10 mouse cellular contexts compared by ENCODE assay signal in the genomic region with DNA sequence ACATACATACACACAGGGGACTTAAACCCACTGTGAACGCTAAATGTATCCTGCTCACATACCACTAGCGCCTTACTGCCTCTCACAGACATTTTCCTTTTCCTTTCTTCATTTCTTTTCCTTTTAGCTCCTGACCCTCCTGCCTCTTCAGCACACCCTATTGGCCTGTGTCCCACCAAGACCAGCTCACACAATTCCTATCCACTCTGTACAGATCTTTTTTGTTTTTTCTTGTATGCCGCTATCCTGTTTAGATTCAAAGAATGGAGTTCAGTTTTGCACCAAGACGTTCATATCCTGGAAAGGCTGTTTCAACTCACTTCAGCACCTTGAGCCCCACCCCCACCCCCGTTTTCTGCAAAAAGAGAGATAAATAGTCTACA. TPM values are rescaled to one million over a fixed set of nuclear protein-coding genes. Genes with fewer than 3 reads are reported as not detected.
DNase-seq lines count a peak whose midpoint lies in the region; ATAC-seq and TF ChIP-seq lines count a peak whose summit lies in the region.
"Had no signal": no experiment of that assay in that cellular context is flagged by ENCODE, and none has a peak within 500 bp of the region (broad histone marks: within the 10 kb centered on the region; RNA-seq: fewer than 3 reads in every experiment).

No protein-coding gene starts in this region.

- intact Hi-C loops in gastrocnemius, postnatal 14 days (cut with DNase I; ENCODE audit: low total_unique reads) = no loop called here
- intact Hi-C loops in left cerebral cortex, postnatal 4 days (cut with DNase I) = no loop called here

- peak overlapping the region; percentile 88 for H3K27ac ChIP-seq in lung, embryonic 14.5 days (ENCODE audit: low read depth)
- peak overlapping the region; percentile 99 for H3K27ac ChIP-seq in forebrain, embryonic 14.5 days (ENCODE audit: low read depth, low read length)
- H3K27ac ChIP-seq in intestine, postnatal 0 days (ENCODE audit: low read depth, low read length) = peak overlapping the region; percentile 29; the same call in 1 of the 2 replicates
- H3K27ac ChIP-seq in stomach, embryonic 14.5 days (ENCODE audit: low read length) = peak overlapping the region; percentile 90
- H3K27ac ChIP-seq: liver, embryonic 14.5 days had no signal

- peak overlapping the region; percentile 72 for H3K4me2 ChIP-seq in lung, embryonic 14.5 days
- peak overlapping the region; percentile 71 for H3K4me2 ChIP-seq in forebrain, embryonic 14.5 days (ENCODE audit: low read length)
- peak overlapping the region; percentile 61 for H3K4me2 ChIP-seq in intestine, postnatal 0 days (replicated peaks; ENCODE audit: low read depth)
- H3K4me2 ChIP-seq in stomach, embryonic 14.5 days (replicated peaks; ENCODE audit: low read depth, low read length) = peak overlapping the region; percentile 79

- H3K9me3 ChIP-seq in lung, embryonic 14.5 days (ENCODE audit: low read depth, low read length) = peaks cover 4% of the 10 kb centered on the region; the same call in 1 of the 2 replicates
- no peaks in the 10 kb centered on the region for H3K9me3 ChIP-seq in forebrain, embryonic 14.5 days (replicated peaks; ENCODE audit: control insufficient read depth, low read length)
- no peaks in the 10 kb centered on the region for H3K9me3 ChIP-seq in intestine, postnatal 0 days (ENCODE audit: control insufficient read depth)
- no peaks in the 10 kb centered on the region for H3K9me3 ChIP-seq in stomach, embryonic 14.5 days (ENCODE audit: control insufficient read depth, low read depth, low read length)

- no peak for ATAC-seq in lung, embryonic 14.5 days (ENCODE audit: insufficient read depth)
- no peak for ATAC-seq in forebrain, embryonic 14.5 days
- ATAC-seq in intestine, postnatal 0 days = no peak
- ATAC-seq in stomach, embryonic 14.5 days (ENCODE audit: insufficient number of reproducible peaks, insufficient read depth, low FRiP score, low read depth) = no peak

- H3K9ac ChIP-seq in lung, embryonic 14.5 days = peak overlapping the region; percentile 54; the same call in 1 of the 2 replicates
- peak overlapping the region; percentile 78 for H3K9ac ChIP-seq in forebrain, embryonic 14.5 days (ENCODE audit: low read length)
- no peak overlapping the region for H3K9ac ChIP-seq in intestine, postnatal 0 days (ENCODE audit: low read depth, low read length)
- 0 out of 2 replicates have a peak overlapping the region, but pooled peaks have one; percentile 61 for H3K9ac ChIP-seq in stomach, embryonic 14.5 days (replicated peaks; ENCODE audit: low read depth, low read length)
- H3K9ac ChIP-seq: liver, embryonic 14.5 days had no signal

- no peaks in the 10 kb centered on the region; the same call in 1 of the 2 replicates for H3K27me3 ChIP-seq in lung, embryonic 14.5 days (ENCODE audit: insufficient read depth, low read length)
- no peaks in the 10 kb centered on the region for H3K27me3 ChIP-seq in forebrain, embryonic 14.5 days (replicated peaks; ENCODE audit: control insufficient read depth, insufficient read depth, low read length)
- no peaks in the 10 kb centered on the region for H3K27me3 ChIP-seq in intestine, postnatal 0 days (replicated peaks; ENCODE audit: control insufficient read depth, insufficient read depth, low read length)
- no peaks in the 10 kb centered on the region for H3K27me3 ChIP-seq in stomach, embryonic 14.5 days (ENCODE audit: control insufficient read depth, insufficient read depth, low read length)

- peak; percentile 31 for DNase-seq in lung, embryonic 14.5 days
- no peak for DNase-seq in lung, adult 2 months
- DNase-seq in forebrain, embryonic 14.5 days (ENCODE audit: low spot score) = no peak
- DNase-seq in gastrocnemius, postnatal 14 days = no peak
- DNase-seq in left cerebral cortex, postnatal 4 days = no peak
- DNase-seq: thymus, adult 18-20 months had no signal

- H3K4me1 ChIP-seq in lung, embryonic 14.5 days (ENCODE audit: insufficient read depth) = peaks cover 31% of the 10 kb centered on the region
- H3K4me1 ChIP-seq in lung, adult 2 months (ENCODE audit: control insufficient read depth, insufficient read depth, low read length) = peaks cover 2% of the 10 kb centered on the region
- H3K4me1 ChIP-seq in forebrain, embryonic 14.5 days (ENCODE audit: control insufficient read depth, insufficient read depth, low read length) = peaks cover 25% of the 10 kb centered on the region
- peaks cover 11% of the 10 kb centered on the region; the same call in 1 of the 2 replicates for H3K4me1 ChIP-seq in intestine, postnatal 0 days (replicated peaks; ENCODE audit: control insufficient read depth, insufficient read depth, low read length)
- peaks cover 39% of the 10 kb centered on the region for H3K4me1 ChIP-seq in stomach, embryonic 14.5 days (ENCODE audit: control insufficient read depth, insufficient read depth, low read length)

- 31% methylated on average over 5 of the region's 5 CpGs for WGBS in lung, embryonic 14.5 days
- WGBS in lung, adult 2 months = 39% methylated on average over 5 of the region's 5 CpGs
- WGBS in forebrain, embryonic 14.5 days = 12% methylated on average over 5 of the region's 5 CpGs
- 39% methylated on average over 5 of the region's 5 CpGs for WGBS in intestine, postnatal 0 days
- 27% methylated on average over 5 of the region's 5 CpGs for WGBS in stomach, embryonic 14.5 days

- H3K4me3 ChIP-seq in lung, embryonic 14.5 days (ENCODE audit: low read depth, low read length) = peak overlapping the region; percentile 34
- no peak overlapping the region for H3K4me3 ChIP-seq in lung, adult 2 months (replicated peaks; ENCODE audit: extremely low read depth, low read depth, low read length)
- peak overlapping the region; percentile 41 for H3K4me3 ChIP-seq in forebrain, embryonic 14.5 days (ENCODE audit: low read depth, low read length)
- no peak overlapping the region for H3K4me3 ChIP-seq in intestine, postnatal 0 days (ENCODE audit: low read depth, low read length)
- peak overlapping the region; percentile 33 for H3K4me3 ChIP-seq in stomach, embryonic 14.5 days (ENCODE audit: low read depth, low read length)

- no peak for TF ChIP-seq CTCF in lung, embryonic 14.5 days (IDR thresholded peaks at IDR 0.05; ENCODE audit: low read depth)
- TF ChIP-seq CTCF in lung, adult 2 months (IDR thresholded peaks at IDR 0.05; ENCODE audit: insufficient read depth, low read length) = no peak
- TF ChIP-seq CTCF in intestine, postnatal 0 days (IDR thresholded peaks at IDR 0.05; ENCODE audit: low read depth) = no peak

- TF ChIP-seq POLR2A in lung, adult 2 months (IDR thresholded peaks at IDR 0.05; ENCODE audit: borderline replicate concordance, extremely low read depth, low read depth, low read length) = no peak

- peaks cover 12% of the 10 kb centered on the region; the same call in 1 of the 2 replicates for H3K36me3 ChIP-seq in lung, embryonic 14.5 days (ENCODE audit: insufficient read depth)
- H3K36me3 ChIP-seq in forebrain, embryonic 14.5 days (ENCODE audit: control insufficient read depth, insufficient read depth, low read length) = peaks cover 20% of the 10 kb centered on the region
- H3K36me3 ChIP-seq in intestine, postnatal 0 days (ENCODE audit: control insufficient read depth, insufficient read depth) = peaks cover 4% of the 10 kb centered on the region
- H3K36me3 ChIP-seq in stomach, embryonic 14.5 days (ENCODE audit: control insufficient read depth, insufficient read depth, low read length) = peaks cover 4% of the 10 kb centered on the region

RNA-seq across cellular contexts. Expression of a gene that starts 5.9 kb away (rescaled TPM):
- 32.9 and 38.2 TPM in 2 replicates for polyA plus RNA-seq in lung, embryonic 14.5 days (2014; fragmentation: Nextera tagmentation; extraction: Ambion mirVana)
- polyA plus RNA-seq in lung, adult 2 months (2012; rRNA removed) = 63.9 and 66.2 TPM in 2 replicates
- 62.0 and 74.5 TPM in 2 replicates for polyA plus RNA-seq in forebrain, embryonic 14.5 days (2014; fragmentation: Nextera tagmentation; extraction: Ambion mirVana)
- 27.8 and 30.0 TPM in 2 replicates for polyA plus RNA-seq in intestine, postnatal 0 days (2015; fragmentation: Nextera tagmentation; extraction: Ambion mirVana)
- 50.4 and 50.6 TPM in 2 replicates for polyA plus RNA-seq in stomach, embryonic 14.5 days (2014; fragmentation: Nextera tagmentation; extraction: Ambion mirVana)
- total RNA-seq in gastrocnemius, postnatal 14 days (2021) = 10 to 100 TPM; 20.3 to 23.4 TPM
- total RNA-seq in left cerebral cortex, postnatal 4 days (2021) = 10 to 100 TPM; 42.6 to 50.1 TPM
- total RNA-seq: hematopoietic stem cell, adult 5-6 weeks had no signal

RNA-seq across cellular contexts. Expression of a gene that starts 25.0 kb away (rescaled TPM):
- polyA plus RNA-seq in lung, embryonic 14.5 days (2014; fragmentation: Nextera tagmentation; extraction: Ambion mirVana) = 47.4 and 49.3 TPM in 2 replicates
- 21.3 and 22.5 TPM in 2 replicates for polyA plus RNA-seq in lung, adult 2 months (2012; rRNA removed)
- polyA plus RNA-seq in forebrain, embryonic 14.5 days (2014; fragmentation: Nextera tagmentation; extraction: Ambion mirVana) = 36.9 and 38.2 TPM in 2 replicates
- polyA plus RNA-seq in intestine, postnatal 0 days (2015; fragmentation: Nextera tagmentation; extraction: Ambion mirVana) = 16.9 and 18.1 TPM in 2 replicates
- polyA plus RNA-seq in stomach, embryonic 14.5 days (2014; fragmentation: Nextera tagmentation; extraction: Ambion mirVana) = 40.1 and 42.7 TPM in 2 replicates
- 10 to 100 TPM; 16.1 to 19.4 TPM for total RNA-seq in gastrocnemius, postnatal 14 days (2021)
- total RNA-seq in left cerebral cortex, postnatal 4 days (2021) = 10 to 100 TPM; 29.1 to 31.8 TPM

RNA-seq across cellular contexts. Expression of a gene that starts 31.1 kb away (rescaled TPM):
- polyA plus RNA-seq in lung, embryonic 14.5 days (2014; fragmentation: Nextera tagmentation; extraction: Ambion mirVana) = 22.4 and 24.1 TPM in 2 replicates
- polyA plus RNA-seq in lung, adult 2 months (2012; rRNA removed) = 44.0 and 46.6 TPM in 2 replicates
- polyA plus RNA-seq in forebrain, embryonic 14.5 days (2014; fragmentation: Nextera tagmentation; extraction: Ambion mirVana) = 9.3 and 11.5 TPM in 2 replicates
- 6.0 and 6.3 TPM in 2 replicates for polyA plus RNA-seq in intestine, postnatal 0 days (2015; fragmentation: Nextera tagmentation; extraction: Ambion mirVana)
- 14.0 and 18.7 TPM in 2 replicates for polyA plus RNA-seq in stomach, embryonic 14.5 days (2014; fragmentation: Nextera tagmentation; extraction: Ambion mirVana)
- 10 to 100 TPM; 15.7 to 16.6 TPM for total RNA-seq in gastrocnemius, postnatal 14 days (2021)
- total RNA-seq in left cerebral cortex, postnatal 4 days (2021) = 10 to 100 TPM; 51.5 to 53.3 TPM

RNA-seq across cellular contexts. Expression of a gene that starts 55.0 kb away (rescaled TPM):
- polyA plus RNA-seq in lung, embryonic 14.5 days (2014; fragmentation: Nextera tagmentation; extraction: Ambion mirVana) = 1.0 and 1.4 TPM in 2 replicates
- polyA plus RNA-seq in lung, adult 2 months (2012; rRNA removed) = 0.19 and 0.24 TPM in 2 replicates
- not detected in 2 replicates for polyA plus RNA-seq in forebrain, embryonic 14.5 days (2014; fragmentation: Nextera tagmentation; extraction: Ambion mirVana)
- polyA plus RNA-seq in intestine, postnatal 0 days (2015; fragmentation: Nextera tagmentation; extraction: Ambion mirVana) = 2.8 and 16.7 TPM in 2 replicates
- polyA plus RNA-seq in stomach, embryonic 14.5 days (2014; fragmentation: Nextera tagmentation; extraction: Ambion mirVana) = 13.2 and 13.4 TPM in 2 replicates
- total RNA-seq in gastrocnemius, postnatal 14 days (2021) = not detected
- total RNA-seq in left cerebral cortex, postnatal 4 days (2021) = not detected
- total RNA-seq: hematopoietic stem cell, adult 5-6 weeks had no signal
- polyA plus RNA-seq: liver, embryonic 14.5 days had no signal

Comparison
In these comparisons a context has a peak if more than half of its experiments do, and no peak if none do; other contexts are left out.
1. H3K4me3 ChIP-seq: peak in lung, embryonic 14.5 days (single experiment), forebrain, embryonic 14.5 days (single experiment) and stomach, embryonic 14.5 days (single experiment); none in lung, adult 2 months (single experiment) and intestine, postnatal 0 days (single experiment).
2. H3K27ac ChIP-seq: peak in every context shown above with its lines; median percentile 99 in forebrain, embryonic 14.5 days; 90 in stomach, embryonic 14.5 days; 88 in lung, embryonic 14.5 days; 29 in intestine, postnatal 0 days.
3. Peak in every context shown above with its lines, with median percentiles within 50 percentile points of each other: H3K4me2 ChIP-seq.